Mouse (Mus musculus) stomach, embryonic 16.5 days (tissue): ENCODE data around the gene Hoxd8. TPM values are rescaled to one million over a fixed set of nuclear protein-coding genes. Genes with fewer than 3 reads are reported as not detected.

Experiments used
- ATAC-seq: fragments of 200-750 bp; cut with Nextera tagmentation; 2 replicates; pipeline ENCODE4 v1.8.0; 2017; ENCODE audit warnings: moderate number of reproducible peaks, moderate TSS enrichment; ENCODE audit not compliant: insufficient read depth, low FRiP score
- H3K27ac ChIP-seq: fragments of 300-500 bp; sonication (generic); 2 replicates; pipeline ENCODE4 v1.5.1; 2014; ENCODE audit warnings: low read length
- H3K27me3 ChIP-seq: fragments of 300-500 bp; sonication (generic); 2 replicates; pipeline ENCODE4 v1.6.1; 2014; ENCODE audit warnings: low read length, control low read depth, mixed read lengths; ENCODE audit not compliant: control insufficient read depth, insufficient read depth
- H3K36me3 ChIP-seq: fragments of 300-500 bp; sonication (generic); 2 replicates; pipeline ENCODE4 v1.6.1; 2014; ENCODE audit warnings: low read length; ENCODE audit not compliant: control insufficient read depth, insufficient read depth
- H3K4me1 ChIP-seq: fragments of 300-500 bp; sonication (generic); 2 replicates; pipeline ENCODE4 v1.6.1; 2014; ENCODE audit warnings: low read length, control low read depth, mixed read lengths; ENCODE audit not compliant: control insufficient read depth, insufficient read depth
- H3K4me2 ChIP-seq: fragments of 300-500 bp; sonication (generic); 2 replicates; pipeline ENCODE4 v1.6.1; 2014; ENCODE audit warnings: low read depth, low read length, mixed read lengths
- H3K4me3 ChIP-seq: fragments of 300-500 bp; sonication (generic); replicated peaks from 2 replicates; pipeline ENCODE4 v1.5.1; 2014; ENCODE audit warnings: mild to moderate bottlenecking, low read length
- H3K9ac ChIP-seq: fragments of 300-500 bp; sonication (generic); 2 replicates; pipeline ENCODE4 v1.6.1; 2014; ENCODE audit warnings: low read length
- H3K9me3 ChIP-seq: fragments of 300-500 bp; sonication (generic); replicated peaks from 2 replicates; pipeline ENCODE4 v1.6.1; 2016; ENCODE audit warnings: low read length, control low read depth; ENCODE audit not compliant: control insufficient read depth
- WGBS: fragments of 180-500 bp; shearing (Covaris S2); extraction: QIAGEN DNeasy Blood & Tissue Kit; methylation state at CpG from one replicate; pipeline ENCODE4 v1.1.7; 2014; 5-methylcytosine and 5-hydroxymethylcytosine counted together
- polyA plus RNA-seq: library from polyadenylated mRNA; unstranded; fragments of >200 nt; fragmentation: Nextera tagmentation; extraction: Ambion mirVana; gene quantifications from 2 replicates; pipeline ENCODE4 v1.2.1, GENCODE M21; 2015

The Hoxd8 gene
- polyA plus RNA-seq, 1 experiment from 2014 or later: 1.7 TPM

- peak overlapping the region; percentile 5; the same call in 1 of the 2 replicates for H3K4me3 ChIP-seq
- WGBS: 3% methylated on average over 43 of the region's 43 CpGs
- H3K4me1 ChIP-seq: no peaks in the 10 kb centered on the region
- no peak overlapping the region; the same call in 1 of the 2 replicates for H3K9ac ChIP-seq
- peak overlapping the region; percentile 25; the same call in 1 of the 2 replicates for H3K4me2 ChIP-seq
- H3K9me3 ChIP-seq: no peaks in the 10 kb centered on the region
- no peak overlapping the region for H3K27ac ChIP-seq
- ATAC-seq: no peak
- H3K27me3 ChIP-seq: peaks cover 87% of the 10 kb centered on the region
- H3K36me3 ChIP-seq: no peaks in the 10 kb centered on the region
These were observed 36.1 kb downstream of the Hoxd8 start for GRCm38 (mm10) chr2:74740311-74741091.

GRCm38 (mm10) chr2:74741252-74741978, 37.0 kb downstream of the Hoxd8 start:
- no peaks in the 10 kb centered on the region for H3K4me1 ChIP-seq
- no peak for ATAC-seq

GRCm38 (mm10) chr2:74741979-74742277, 37.5 kb downstream of the Hoxd8 start:
- no peak overlapping the region for H3K27ac ChIP-seq
- no peak for ATAC-seq

More at GRCm38 (mm10) chr2:74741252-74741978, 37.0 kb downstream of the Hoxd8 start:
- 40% methylated on average over 2 of the region's 3 CpGs for WGBS
- no peaks in the 10 kb centered on the region for H3K36me3 ChIP-seq
- H3K9me3 ChIP-seq: no peaks in the 10 kb centered on the region
- no peak overlapping the region for H3K9ac ChIP-seq
- no peak overlapping the region for H3K27ac ChIP-seq
- no peak overlapping the region for H3K4me2 ChIP-seq
- H3K4me3 ChIP-seq: no peak overlapping the region
- peaks cover 86% of the 10 kb centered on the region for H3K27me3 ChIP-seq

GRCm38 (mm10) chr2:74745540-74746297, 41.3 kb downstream of the Hoxd8 start:
- Histone ChIP-seq H3K4me3 (peak overlapping the region; percentile 9; the same call in 1 of the 2 replicates), H3K27me3 (peaks cover 90% of the 10 kb centered on the region), H3K4me2 (no peak overlapping the region), H3K9ac (no peak overlapping the region), H3K36me3 (no peaks in the 10 kb centered on the region), H3K9me3 (no peaks in the 10 kb centered on the region), H3K27ac (no peak overlapping the region), H3K4me1 (0 out of 2 replicates have a peak, but pooled peaks cover 3% of the 10 kb centered on the region)
- no peak for ATAC-seq
- 13% methylated on average over 6 of the region's 6 CpGs for WGBS

More at GRCm38 (mm10) chr2:74741979-74742277, 37.5 kb downstream of the Hoxd8 start:
- H3K9ac ChIP-seq: no peak overlapping the region
- peaks cover 86% of the 10 kb centered on the region for H3K27me3 ChIP-seq
- no peaks in the 10 kb centered on the region for H3K36me3 ChIP-seq
- no peak overlapping the region for H3K4me2 ChIP-seq
- no peaks in the 10 kb centered on the region for H3K9me3 ChIP-seq
- H3K4me3 ChIP-seq: no peak overlapping the region
- no peaks in the 10 kb centered on the region for H3K4me1 ChIP-seq

- 3% methylated on average over 58 of the region's 58 CpGs for WGBS
- Histone ChIP-seq H3K4me1 (0 out of 2 replicates have a peak, but pooled peaks cover 3% of the 10 kb centered on the region), H3K36me3 (no peaks in the 10 kb centered on the region), H3K4me3 (peak overlapping the region; percentile 9; the same call in 1 of the 2 replicates), H3K27me3 (peaks cover 90% of the 10 kb centered on the region), H3K9me3 (no peaks in the 10 kb centered on the region), H3K9ac (peak overlapping the region; percentile 36; the same call in 1 of the 2 replicates), H3K27ac (no peak overlapping the region), H3K4me2 (peak overlapping the region; percentile 21)
- ATAC-seq: no peak
These were observed 42.0 kb downstream of the Hoxd8 start for GRCm38 (mm10) chr2:74746298-74746921.

- Histone ChIP-seq H3K27me3 (peaks cover 90% of the 10 kb centered on the region), H3K9me3 (no peaks in the 10 kb centered on the region), H3K27ac (no peak overlapping the region), H3K4me3 (peak overlapping the region; percentile 9; the same call in 1 of the 2 replicates), H3K36me3 (no peaks in the 10 kb centered on the region), H3K9ac (peak overlapping the region; percentile 36; the same call in 1 of the 2 replicates), H3K4me1 (0 out of 2 replicates have a peak, but pooled peaks cover 3% of the 10 kb centered on the region), H3K4me2 (no peak overlapping the region)
- 9% methylated on average over 24 of the region's 24 CpGs for WGBS
- ATAC-seq: no peak
These were observed 42.6 kb downstream of the Hoxd8 start for GRCm38 (mm10) chr2:74747006-74747405.

- no peak for ATAC-seq
- H3K9me3 ChIP-seq: no peaks in the 10 kb centered on the region
- no peak overlapping the region for H3K27ac ChIP-seq
- 22% methylated on average over 11 of the region's 11 CpGs for WGBS
- H3K4me1 ChIP-seq: peaks cover 5% of the 10 kb centered on the region; the same call in 1 of the 2 replicates
- no peak overlapping the region for H3K9ac ChIP-seq
- H3K27me3 ChIP-seq: peaks cover 94% of the 10 kb centered on the region
- H3K4me3 ChIP-seq: 0 out of 2 replicates have a peak overlapping the region, but pooled peaks have one; percentile 5
- H3K36me3 ChIP-seq: no peaks in the 10 kb centered on the region
- no peak overlapping the region for H3K4me2 ChIP-seq
These were observed 43.3 kb downstream of the Hoxd8 start for GRCm38 (mm10) chr2:74747661-74748141.

GRCm38 (mm10) chr2:74748436-74748995, 44.1 kb downstream of the Hoxd8 start:
- no peak overlapping the region for H3K27ac ChIP-seq
- H3K4me2 ChIP-seq: no peak overlapping the region
- ATAC-seq: no peak
- 18% methylated on average over 9 of the region's 9 CpGs for WGBS
- H3K4me1 ChIP-seq: peaks cover 10% of the 10 kb centered on the region; the same call in 1 of the 2 replicates
- no peak overlapping the region for H3K4me3 ChIP-seq
- H3K9ac ChIP-seq: no peak overlapping the region
- no peaks in the 10 kb centered on the region for H3K9me3 ChIP-seq
- peaks cover 96% of the 10 kb centered on the region for H3K27me3 ChIP-seq
- no peaks in the 10 kb centered on the region for H3K36me3 ChIP-seq
